Mouse (Mus musculus) retina, postnatal 1 day (tissue): ENCODE measurements around the gene Ppp1r13l.
A peak's percentile ranks its signal among the peaks of the same experiment; 100 is the strongest.

Experiments used
- DNase-seq: peaks from one replicate; pipeline ENCODE4 v3.0.0-alpha.2; 2012

Gene Ppp1r13l

DNA sequence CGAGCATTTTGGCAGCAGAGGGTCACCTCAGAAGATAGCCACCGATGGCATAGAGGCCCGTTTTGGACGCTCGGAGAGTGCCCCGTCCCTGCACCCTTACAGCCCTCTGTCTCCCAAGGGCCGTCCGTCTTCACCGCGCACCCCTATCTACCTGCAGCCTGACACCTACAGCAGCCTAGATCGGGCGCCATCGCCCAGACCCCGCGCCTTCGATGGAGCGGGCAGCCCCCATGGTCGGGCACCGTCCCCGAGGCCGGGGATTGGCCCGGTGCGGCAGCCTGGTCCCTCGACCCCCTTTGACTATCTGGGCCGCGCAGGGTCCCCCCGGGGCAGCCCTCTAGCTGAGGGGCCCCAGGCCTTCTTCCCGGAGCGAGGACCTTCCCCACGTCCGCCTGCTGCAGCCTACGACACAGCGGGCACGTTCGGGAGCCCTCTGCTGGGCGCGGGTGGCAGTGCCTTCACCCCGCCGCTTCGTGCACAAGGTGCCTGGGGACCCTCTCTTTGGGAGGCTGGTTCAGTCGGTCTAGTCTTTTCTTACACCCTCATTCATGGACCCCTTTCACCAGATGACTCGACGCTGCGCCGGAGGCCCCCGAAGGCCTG is 10.4 kb downstream of the Ppp1r13l start:
- peak; percentile 82 for DNase-seq

- DNase-seq: no peak
Observed at GRCm38 (mm10) chr7:19373367-19373766, 13.8 kb downstream of the Ppp1r13l start.

- DNase-seq: no peak
Observed at GRCm38 (mm10) chr7:19375368-19375767, 15.8 kb downstream of the Ppp1r13l start.

DNA sequence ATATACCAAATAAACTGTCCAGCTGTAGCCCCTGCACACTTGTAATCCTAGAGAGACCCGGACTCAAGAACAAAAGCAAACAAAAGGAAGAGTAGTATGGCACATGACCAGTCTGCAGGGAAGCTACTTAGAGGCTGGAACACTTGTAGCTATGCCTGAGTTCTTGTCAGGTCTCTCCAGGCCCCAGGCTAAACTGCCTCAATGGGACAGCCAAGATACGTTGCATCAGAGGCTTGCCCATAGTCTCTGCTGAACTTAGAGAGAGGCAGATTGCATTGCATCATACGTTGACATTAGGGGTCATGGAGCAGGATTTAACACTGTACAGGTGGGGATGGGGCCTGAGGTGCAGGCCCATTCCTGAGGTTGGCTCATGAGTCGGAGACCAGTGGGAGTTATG is 16.5 kb downstream of the Ppp1r13l start:
- no peak for DNase-seq

DNA sequence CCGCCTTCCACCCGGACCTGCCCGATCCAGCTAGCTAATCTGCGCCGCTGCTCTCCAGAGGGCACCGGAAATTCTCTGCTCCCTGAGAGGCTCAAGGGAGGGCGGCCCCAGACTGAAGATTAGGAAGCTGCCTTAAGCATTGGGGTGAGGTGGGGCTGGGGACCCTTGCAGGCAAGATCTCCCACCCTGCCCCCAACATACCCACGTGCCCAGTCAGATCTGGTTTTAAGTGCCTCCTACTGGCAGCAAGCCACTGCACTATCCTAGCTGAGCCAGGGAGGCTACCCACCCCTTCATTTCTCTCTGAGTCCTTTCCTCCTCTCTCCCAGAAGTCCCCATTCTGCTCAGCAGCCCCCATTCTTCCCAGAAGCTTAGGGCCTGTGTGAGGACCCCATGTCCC is 18.5 kb downstream of the Ppp1r13l start:
- peak; percentile 60 for DNase-seq

GRCm38 (mm10) chr7:19381377-19382165 is 22.0 kb downstream of the Ppp1r13l start, which contains the start of gene Ercc2:
Gene Ercc2 (plus strand): TSS chr7:19382010.
- peak; percentile 100 for DNase-seq

GRCm38 (mm10) chr7:19382166-19382541 is 22.6 kb downstream of the Ppp1r13l start:
- DNase-seq: no peak

DNA sequence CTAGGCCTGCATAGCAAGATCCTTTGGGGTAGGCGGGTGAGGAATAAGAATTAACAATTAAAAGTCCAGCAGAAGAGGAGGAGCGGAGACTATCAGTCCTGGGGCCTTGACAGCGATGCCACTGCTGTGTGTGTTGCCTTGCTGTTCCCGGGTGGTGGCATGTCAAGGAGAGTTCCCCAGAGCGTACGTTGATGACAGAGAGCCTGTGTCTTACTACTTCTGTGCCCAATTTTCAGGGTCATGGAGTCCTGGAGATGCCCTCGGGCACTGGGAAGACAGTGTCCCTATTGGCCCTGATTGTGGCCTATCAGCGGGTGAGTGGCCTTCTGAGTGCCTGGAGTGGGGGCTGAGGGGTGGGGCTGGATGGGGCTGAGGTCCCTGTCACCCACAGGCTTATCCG is 24.2 kb downstream of the Ppp1r13l start:
- DNase-seq: no peak

DNA sequence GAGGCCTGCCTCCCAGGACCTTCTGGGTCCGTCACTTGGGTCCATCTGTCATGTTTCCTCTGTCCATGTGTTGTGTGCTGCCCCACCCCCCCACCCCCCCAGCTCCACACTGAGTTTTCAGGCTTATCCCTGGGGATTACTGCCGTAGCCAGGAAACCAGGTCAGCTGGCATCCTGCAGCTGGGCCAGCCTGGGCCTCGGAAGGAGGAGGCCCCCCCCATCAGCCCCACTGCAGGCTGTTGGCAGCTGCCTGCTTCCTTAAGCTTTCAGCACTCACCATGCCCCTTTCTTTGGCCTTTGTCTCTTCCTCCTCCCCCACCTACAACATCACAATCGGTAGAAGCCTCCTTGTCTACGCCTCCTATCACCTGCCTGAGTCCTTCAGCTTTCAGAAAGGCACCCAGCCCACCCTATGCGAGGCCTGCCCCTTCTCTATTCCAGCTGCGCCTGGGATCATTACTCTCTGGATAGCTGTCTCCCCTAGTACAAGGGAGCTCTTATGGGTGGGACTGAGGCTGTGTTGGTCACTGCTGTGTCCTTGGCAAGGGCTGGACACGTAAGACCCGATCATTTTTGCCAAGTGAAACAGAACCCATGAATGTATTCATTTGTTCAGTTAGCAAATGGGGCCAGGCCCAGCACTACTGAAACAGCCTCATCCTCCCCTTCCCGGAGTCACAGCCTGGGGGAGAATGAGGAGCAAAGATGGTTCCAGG is 29.3 kb downstream of the Ppp1r13l start:
- DNase-seq: peak; percentile 93

DNA sequence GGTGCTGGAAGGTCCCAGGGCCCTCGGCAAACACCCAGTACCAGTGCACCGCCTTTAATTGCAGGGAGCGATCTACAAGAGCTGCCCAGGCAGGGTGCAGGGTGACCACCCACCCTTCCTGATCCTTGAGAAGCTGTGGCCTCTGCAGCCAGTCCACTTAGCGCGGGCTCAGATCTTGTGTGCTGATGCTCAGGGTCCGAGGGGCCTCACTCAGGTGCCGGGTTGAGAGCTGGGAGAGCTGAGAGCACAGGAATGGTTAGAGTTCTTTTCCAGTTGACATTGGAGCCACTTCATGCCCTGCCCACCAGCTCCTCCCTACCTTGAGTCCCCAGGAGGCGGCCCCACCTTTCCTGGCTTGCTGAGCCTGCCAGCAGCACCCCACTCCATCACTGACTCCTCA is 34.9 kb downstream of the Ppp1r13l start:
- DNase-seq: no peak

DNA sequence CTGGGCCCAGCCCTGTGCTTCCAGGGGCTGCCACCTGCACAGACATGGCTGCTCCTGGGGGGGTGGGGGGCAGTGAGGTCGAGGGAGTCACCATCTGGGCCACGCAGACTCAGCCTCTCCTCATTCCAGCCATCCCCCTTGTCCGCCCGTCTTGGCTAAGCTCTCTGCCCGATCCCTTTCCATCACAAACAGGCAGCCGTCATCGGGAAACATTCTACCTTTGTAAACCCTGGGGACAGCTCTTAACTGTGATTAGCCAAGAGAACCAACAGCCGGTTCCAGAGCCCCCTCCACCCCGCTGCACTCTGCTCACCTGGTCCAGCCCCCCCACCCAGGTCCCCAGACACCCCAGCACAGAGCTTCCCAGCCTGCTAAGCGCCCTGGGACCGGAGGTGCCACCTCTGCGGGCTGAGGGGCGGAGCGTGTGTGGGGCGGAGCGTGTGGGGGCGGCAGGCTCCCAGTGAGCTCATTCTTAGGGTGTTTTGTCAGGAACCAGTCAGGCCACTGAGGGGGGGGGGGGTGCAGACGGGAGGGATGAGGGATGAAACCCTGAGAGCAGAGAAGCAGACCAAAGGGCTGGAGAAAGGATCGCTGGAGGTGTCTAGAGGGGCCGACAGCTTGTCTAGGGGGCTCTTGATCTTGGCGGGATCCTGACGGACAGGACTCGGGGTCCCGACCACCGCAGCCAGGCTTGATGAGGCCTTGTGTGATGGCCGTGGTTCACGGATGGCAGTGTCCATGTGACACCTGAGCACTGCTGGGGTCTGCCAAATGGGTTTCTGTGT is 40.1 kb downstream of the Ppp1r13l start:
- peak; percentile 82 for DNase-seq

DNA sequence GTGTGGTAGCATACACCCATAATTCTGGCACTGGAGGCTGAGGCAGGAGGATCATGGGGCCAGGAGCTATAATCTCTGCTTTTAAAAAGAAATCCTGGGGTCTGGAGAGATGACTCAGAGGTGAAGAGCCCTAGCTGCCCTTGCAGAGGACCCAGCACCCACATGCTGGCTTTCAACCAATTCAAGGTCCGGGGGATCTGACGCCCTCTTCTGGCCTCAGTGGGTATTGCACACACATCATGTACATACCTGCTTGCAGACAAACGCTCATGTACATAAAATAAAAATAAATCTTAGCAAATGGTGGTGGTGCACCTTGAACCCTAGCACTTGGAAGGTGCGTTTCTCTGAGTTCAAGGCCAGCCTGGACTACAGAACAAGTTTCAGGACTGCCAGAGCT is 41.4 kb downstream of the Ppp1r13l start:
- no peak for DNase-seq

- peak; percentile 65 for DNase-seq
Observed at GRCm38 (mm10) chr7:19402535-19403112, 43.1 kb downstream of the Ppp1r13l start.

DNA sequence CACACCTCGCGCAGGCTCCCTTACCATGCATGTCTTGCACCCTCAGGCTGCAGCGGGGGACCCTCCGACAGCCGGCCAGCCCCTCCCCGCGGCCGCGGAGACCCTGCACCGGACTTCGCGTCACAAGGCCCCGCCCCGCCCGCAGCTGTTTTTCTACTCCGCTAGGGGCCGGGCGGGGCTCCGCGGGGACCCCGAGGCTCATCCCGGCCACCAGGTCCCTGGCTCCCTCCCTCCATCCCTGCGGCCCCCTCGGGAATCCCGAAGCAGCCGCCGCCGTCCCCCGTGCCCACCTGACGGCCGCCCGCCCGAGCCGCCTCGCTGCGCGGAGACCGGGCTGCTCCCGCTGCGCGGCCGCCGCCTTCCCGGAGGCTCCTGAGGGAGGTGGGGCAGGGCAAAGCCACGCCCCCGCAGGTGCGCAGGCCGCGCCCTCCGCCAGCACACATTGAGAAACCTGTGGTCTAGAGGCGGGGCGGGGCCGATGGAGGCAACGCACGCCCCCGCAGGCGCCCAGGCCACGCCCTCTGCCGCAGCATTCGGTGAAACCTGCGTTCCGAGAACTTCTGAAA is 44.3 kb downstream of the Ppp1r13l start, which contains the start of gene Klc3:
TSS of gene Klc3 (minus strand) at position 374 of the 566 bp plus-strand sequence.
- peak; percentile 65 for DNase-seq

- DNase-seq: no peak
Observed at GRCm38 (mm10) chr7:19404476-19404875, 44.9 kb downstream of the Ppp1r13l start, which contains the start of gene Ckm. Gene Ckm (plus strand): TSS chr7:19404776.

DNA sequence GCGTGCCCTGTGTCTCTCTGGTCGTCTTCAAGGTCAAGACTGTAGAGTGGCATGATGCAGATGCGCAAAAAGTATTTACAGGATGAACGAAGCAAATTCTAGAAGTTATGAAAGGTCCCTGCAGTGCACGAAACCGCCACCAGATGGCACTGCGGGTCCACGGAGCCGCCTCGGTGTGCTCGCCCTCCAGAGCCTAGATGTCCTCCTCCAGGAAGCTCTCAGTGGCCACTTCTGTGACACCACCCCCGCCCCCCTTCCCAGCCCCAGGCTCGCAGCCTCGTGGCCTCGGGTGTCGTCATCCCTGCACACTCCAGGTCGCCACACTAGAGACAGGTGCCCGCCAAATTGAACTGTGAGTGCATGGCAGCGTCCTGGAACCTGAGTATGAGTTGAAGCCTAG is 45.9 kb downstream of the Ppp1r13l start:
- DNase-seq: peak; percentile 86

- peak; percentile 24 for DNase-seq
Observed at GRCm38 (mm10) chr7:19409753-19410152, 50.2 kb downstream of the Ppp1r13l start.

DNA sequence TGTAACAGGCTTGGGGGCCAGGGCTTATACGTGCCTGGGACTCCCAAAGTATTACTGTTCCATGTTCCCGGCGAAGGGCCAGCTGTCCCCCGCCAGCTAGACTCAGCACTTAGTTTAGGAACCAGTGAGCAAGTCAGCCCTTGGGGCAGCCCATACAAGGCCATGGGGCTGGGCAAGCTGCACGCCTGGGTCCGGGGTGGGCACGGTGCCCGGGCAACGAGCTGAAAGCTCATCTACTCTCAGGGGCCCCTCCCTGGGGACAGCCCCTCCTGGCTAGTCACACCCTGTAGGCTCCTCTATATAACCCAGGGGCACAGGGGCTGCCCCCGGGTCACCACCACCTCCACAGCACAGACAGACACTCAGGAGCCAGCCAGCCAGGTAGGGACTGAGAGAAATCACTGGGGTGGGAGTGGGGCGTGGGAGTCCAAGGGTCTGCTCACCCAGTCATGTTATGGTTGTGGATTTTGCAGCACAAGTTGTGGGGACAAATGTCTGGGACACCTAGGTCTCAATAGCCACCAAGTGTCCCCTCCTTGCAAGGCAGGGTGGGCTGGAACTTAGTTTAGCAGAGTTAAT is 51.3 kb downstream of the Ppp1r13l start:
- no peak for DNase-seq

DNA sequence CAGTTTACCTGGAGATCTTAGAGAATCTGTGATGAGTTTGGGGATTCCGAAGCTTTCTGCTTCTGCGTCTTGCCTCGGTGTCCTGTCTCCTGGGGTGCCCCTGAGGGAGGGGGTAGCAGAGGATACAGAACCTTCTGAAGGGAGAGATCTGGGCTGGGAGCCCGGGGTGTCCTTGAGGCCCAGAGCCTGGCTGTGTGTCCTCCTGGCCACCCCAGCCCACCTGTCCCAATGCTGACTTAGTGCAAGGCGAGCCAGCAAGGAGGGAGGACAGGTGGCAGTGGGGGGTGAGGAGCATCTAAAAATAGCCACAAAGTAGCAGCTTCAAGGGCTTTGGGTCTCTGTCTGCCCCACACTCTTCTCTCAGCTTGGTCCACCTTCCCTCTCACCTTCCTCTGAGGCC is 52.2 kb downstream of the Ppp1r13l start:
- DNase-seq: no peak

GRCm38 (mm10) chr7:19413525-19413924 is 54.0 kb downstream of the Ppp1r13l start:
- DNase-seq: no peak

DNA sequence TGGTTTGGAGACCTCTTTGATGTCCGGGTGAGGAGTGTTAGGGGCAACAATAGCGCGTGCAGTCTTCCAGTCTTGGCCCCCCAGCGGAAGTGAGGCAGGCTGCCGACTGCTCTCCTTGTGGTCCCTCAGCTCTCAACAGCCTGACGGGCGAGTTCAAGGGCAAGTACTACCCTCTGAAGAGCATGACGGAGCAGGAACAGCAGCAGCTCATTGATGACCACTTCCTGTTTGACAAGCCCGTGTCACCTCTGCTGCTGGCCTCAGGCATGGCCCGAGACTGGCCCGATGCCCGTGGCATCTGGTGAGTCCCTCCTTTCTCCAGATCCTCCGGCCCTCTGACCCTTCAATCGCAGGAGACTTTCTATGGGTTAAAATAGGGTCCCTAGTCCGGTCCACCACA is 57.0 kb downstream of the Ppp1r13l start:
- no peak for DNase-seq

GRCm38 (mm10) chr7:19420121-19420520 is 60.6 kb downstream of the Ppp1r13l start:
- DNase-seq: no peak
